Mouse (Mus musculus): ENCODE measurements at regions not wholly inside any gene's neighbourhood (a gene's known extent, or its start where the extent isn't known, plus 50 kb on each side); places are given as distances from the start of the nearest gene placed in this dataset.

- no peak for DNase-seq (ENCODE audit: low read depth)
These were observed 133.2 kb downstream of the Klf5 start for GRCm38 (mm10) chr14:99431697-99432096.

- no peak for DNase-seq (ENCODE audit: low read depth)
These were observed 136.2 kb downstream of the Klf5 start for GRCm38 (mm10) chr14:99434645-99435044.

- DNase-seq (ENCODE audit: low read depth): no peak
These were observed 137.0 kb downstream of the Klf5 start for GRCm38 (mm10) chr14:99435512-99435911.

- DNase-seq (ENCODE audit: low read depth): no peak
These were observed 137.6 kb downstream of the Klf5 start for GRCm38 (mm10) chr14:99436051-99436450.

- no peak for DNase-seq (ENCODE audit: low read depth)
These were observed 150.6 kb downstream of the Klf5 start for GRCm38 (mm10) chr14:99449112-99449511.

GRCm38 (mm10) chr14:99449870-99450269 lies 151.4 kb downstream of the Klf5 start:
- DNase-seq (ENCODE audit: low read depth): no peak

- DNase-seq (ENCODE audit: low read depth): no peak
These were observed 152.8 kb downstream of the Klf5 start for GRCm38 (mm10) chr14:99451110-99451795.

- no peak for DNase-seq (ENCODE audit: low read depth)
These were observed 155.4 kb downstream of the Klf5 start for GRCm38 (mm10) chr14:99453916-99454315.

- DNase-seq (ENCODE audit: low read depth): no peak
These were observed 158.1 kb downstream of the Klf5 start for GRCm38 (mm10) chr14:99456555-99456954.

- DNase-seq (ENCODE audit: low read depth): no peak
These were observed 159.1 kb downstream of the Klf5 start for GRCm38 (mm10) chr14:99457573-99457972.

- DNase-seq (ENCODE audit: low read depth): peak; percentile 60
These were observed 173.6 kb downstream of the Klf5 start for GRCm38 (mm10) chr14:99472111-99472510.

GRCm38 (mm10) chr14:99475271-99475670 lies 176.8 kb downstream of the Klf5 start:
- no peak for DNase-seq (ENCODE audit: low read depth)

- DNase-seq (ENCODE audit: low read depth): no peak
These were observed 182.0 kb downstream of the Klf5 start for GRCm38 (mm10) chr14:99480325-99481077.

GRCm38 (mm10) chr14:99487981-99488380 lies 189.5 kb downstream of the Klf5 start:
- no peak for DNase-seq (ENCODE audit: low read depth)

- DNase-seq (ENCODE audit: low read depth): no peak
These were observed 194.7 kb downstream of the Klf5 start for GRCm38 (mm10) chr14:99493197-99493596.

- DNase-seq (ENCODE audit: low read depth): no peak
These were observed 195.2 kb downstream of the Klf5 start for GRCm38 (mm10) chr14:99493659-99494058.

GRCm38 (mm10) chr14:99499502-99500266 lies 201.2 kb downstream of the Klf5 start:
- no peak for DNase-seq (ENCODE audit: low read depth)

GRCm38 (mm10) chr14:99504909-99505308 lies 206.4 kb downstream of the Klf5 start:
- no peak for DNase-seq (ENCODE audit: low read depth)

- DNase-seq (ENCODE audit: low read depth): no peak
These were observed 211.4 kb downstream of the Klf5 start for GRCm38 (mm10) chr14:99509696-99510536.

- DNase-seq (ENCODE audit: low read depth): no peak
These were observed 217.0 kb downstream of the Klf5 start for GRCm38 (mm10) chr14:99515474-99515873.

GRCm38 (mm10) chr14:99516703-99517102 lies 218.2 kb downstream of the Klf5 start:
- DNase-seq (ENCODE audit: low read depth): no peak

GRCm38 (mm10) chr14:99520343-99520742 lies 221.9 kb downstream of the Klf5 start:
- no peak for DNase-seq (ENCODE audit: low read depth)

All from gonadal fat pad, adult 2 months (tissue).